Mouse (Mus musculus) small intestine, adult 2 months (tissue): ENCODE measurements around the gene Zscan10. TPM values are rescaled to one million over a fixed set of nuclear protein-coding genes. Genes with fewer than 3 reads are reported as not detected.

Source experiments
- H3K27ac ChIP-seq: fragments of 200-500 bp; 2 replicates; pipeline ENCODE4 v1.5.1; 2012; ENCODE audit warnings: low read depth, low read length, control low read depth, inconsistent platforms; ENCODE audit not compliant: insufficient read depth
- H3K27me3 ChIP-seq: fragments of 200-500 bp; 2 replicates; pipeline ENCODE4 v1.6.1; 2012; ENCODE audit warnings: mild to moderate bottlenecking, moderate library complexity, low read length, inconsistent platforms; ENCODE audit not compliant: control insufficient read depth, insufficient read depth
- H3K36me3 ChIP-seq: fragments of 200-500 bp; 2 replicates; pipeline ENCODE4 v1.6.1; 2012; ENCODE audit warnings: mild to moderate bottlenecking, low read length, control low read depth, inconsistent platforms; ENCODE audit not compliant: control insufficient read depth, insufficient read depth
- H3K4me1 ChIP-seq: fragments of 200-500 bp; 2 replicates; pipeline ENCODE4 v1.6.1; 2012; ENCODE audit warnings: low read length, inconsistent platforms, mixed read lengths; ENCODE audit not compliant: control insufficient read depth, insufficient read depth, insufficient read length
- H3K4me3 ChIP-seq: fragments of 200-500 bp; 2 replicates; pipeline ENCODE4 v1.5.1; 2012; ENCODE audit warnings: low read depth, mild to moderate bottlenecking, control low read depth, inconsistent platforms, low read length, moderate library complexity
- CTCF ChIP-seq: fragments of 200-500 bp; IDR thresholded peaks from 2 replicates; pipeline ENCODE4 v1.5.1; 2012; ENCODE audit warnings: low read depth, mild to moderate bottlenecking, control low read depth, inconsistent platforms, low read length, moderate library complexity, mixed read lengths; ENCODE audit not compliant: insufficient replicate concordance, insufficient read length; ENCODE audit errors: extremely low read depth
- POLR2A ChIP-seq: fragments of 200-500 bp; IDR thresholded peaks from 2 replicates; pipeline ENCODE4 v1.6.1; 2012; ENCODE audit warnings: low read depth, mild to moderate bottlenecking, control low read depth, inconsistent platforms, low read length, moderate library complexity
- WGBS: fragments of 180-500 bp; shearing (Covaris S2); methylation state at CpG from one replicate; pipeline ENCODE4 v1.1.7; 2018; 5-methylcytosine and 5-hydroxymethylcytosine counted together
- polyA plus RNA-seq: library from polyadenylated mRNA; depleted of rRNA; stranded (reverse); fragments of >200 nt; gene quantifications from 2 replicates; pipeline ENCODE4 v1.2.3, GENCODE M21; 2012; rRNA removed

Gene Zscan10
- polyA plus RNA-seq, 1 experiment: not detected

GRCm38 (mm10) chr17:23653324-23653723, 52.7 kb downstream of the Zscan10 start:
- 75% methylated on average over 2 of the region's 2 CpGs for WGBS
- Histone ChIP-seq H3K4me1 (no peaks in the 10 kb centered on the region), H3K4me3 (no peak overlapping the region), H3K36me3 (no peaks in the 10 kb centered on the region), H3K27ac (no peak overlapping the region), H3K27me3 (no peaks in the 10 kb centered on the region; the same call in 1 of the 2 replicates)
- TF ChIP-seq CTCF: no peak

GRCm38 (mm10) chr17:23654001-23654400, 53.3 kb downstream of the Zscan10 start:
- TF ChIP-seq CTCF: no peak
- no peak for TF ChIP-seq POLR2A
- H3K4me1 ChIP-seq: no peaks in the 10 kb centered on the region
- H3K4me3 ChIP-seq: no peak overlapping the region
- H3K27ac ChIP-seq: no peak overlapping the region
- no peaks in the 10 kb centered on the region; the same call in 1 of the 2 replicates for H3K27me3 ChIP-seq
- no peaks in the 10 kb centered on the region for H3K36me3 ChIP-seq
- 28% methylated on average over 6 of the region's 6 CpGs for WGBS

GRCm38 (mm10) chr17:23654410-23654809, 53.8 kb downstream of the Zscan10 start:
- TF ChIP-seq CTCF: no peak
- no peak for TF ChIP-seq POLR2A
- no peaks in the 10 kb centered on the region for H3K36me3 ChIP-seq
- H3K4me3 ChIP-seq: no peak overlapping the region
- H3K27ac ChIP-seq: no peak overlapping the region
- H3K27me3 ChIP-seq: no peaks in the 10 kb centered on the region; the same call in 1 of the 2 replicates
- WGBS: 43% methylated on average over 2 of the region's 2 CpGs
- H3K4me1 ChIP-seq: no peaks in the 10 kb centered on the region

GRCm38 (mm10) chr17:23658450-23658849, 57.8 kb downstream of the Zscan10 start:
- WGBS: 75% methylated on average over 3 of the region's 3 CpGs
- Histone ChIP-seq H3K27me3 (no peaks in the 10 kb centered on the region), H3K4me1 (no peaks in the 10 kb centered on the region), H3K36me3 (no peaks in the 10 kb centered on the region), H3K4me3 (no peak overlapping the region), H3K27ac (no peak overlapping the region)
- no peak for TF ChIP-seq CTCF
- no peak for TF ChIP-seq POLR2A

- peaks cover 2% of the 10 kb centered on the region; the same call in 1 of the 2 replicates for H3K4me1 ChIP-seq
- no peaks in the 10 kb centered on the region for H3K27me3 ChIP-seq
- TF ChIP-seq CTCF (peak; percentile 89), POLR2A (no peak)
- peaks cover 1% of the 10 kb centered on the region; the same call in 1 of the 2 replicates for H3K36me3 ChIP-seq
- H3K27ac ChIP-seq: no peak within 1 kb of the TSS
- peak within 1 kb of the TSS; percentile 87 for H3K4me3 ChIP-seq
- 3% methylated on average over 27 of the region's 27 CpGs for WGBS
Measured at GRCm38 (mm10) chr17:23660117-23660875, 59.6 kb downstream of the Zscan10 start, which contains the start of gene Bicdl2. Gene Bicdl2 (plus strand): TSS chr17:23660506.

Other genes starting within 250 kb of the Zscan10 start
- gene Vmn2r116, start 216.3 kb upstream of the Zscan10 start, polyA plus RNA-seq: not detected in 2 replicates
- gene Vmn2r117, start 121.2 kb upstream of the Zscan10 start, polyA plus RNA-seq: not detected in 2 replicates
- 6.4 and 7.8 TPM in 2 replicates for gene Zfp213, start 36.6 kb upstream of the Zscan10 start, polyA plus RNA-seq
- gene Zfp13, start 1.4 kb upstream of the Zscan10 start, polyA plus RNA-seq: 5.4 and 6.8 TPM in 2 replicates
- 1.5 and 1.6 TPM in 2 replicates for gene Mmp25, start 44.4 kb downstream of the Zscan10 start, polyA plus RNA-seq
- 5.2 and 6.0 TPM in 2 replicates for gene Bicdl2, start 59.6 kb downstream of the Zscan10 start, polyA plus RNA-seq
- gene Hcfc1r1, start 72.7 kb downstream of the Zscan10 start, polyA plus RNA-seq: 106 and 251 TPM in 2 replicates
- 12.4 and 19.8 TPM in 2 replicates for gene Thoc6, start 73.0 kb downstream of the Zscan10 start, polyA plus RNA-seq
- 27.9 and 30.9 TPM in 2 replicates for gene Tnfrsf12a, start 76.6 kb downstream of the Zscan10 start, polyA plus RNA-seq
- gene Cldn6, start 78.4 kb downstream of the Zscan10 start, polyA plus RNA-seq: 0.10 and 0.95 TPM in 2 replicates
- 0.10 and 1.5 TPM in 2 replicates for gene Cldn9, start 83.2 kb downstream of the Zscan10 start, polyA plus RNA-seq
- not detected in 2 replicates for gene 1520401A03Rik, start 121.9 kb downstream of the Zscan10 start, polyA plus RNA-seq
- 25.0 and 42.3 TPM in 2 replicates for gene Pkmyt1, start 125.5 kb downstream of the Zscan10 start, polyA plus RNA-seq
- 112 and 152 TPM in 2 replicates for gene Paqr4, start 140.0 kb downstream of the Zscan10 start, polyA plus RNA-seq
- 1.5 and 2.9 TPM in 2 replicates for gene Kremen2, start 145.0 kb downstream of the Zscan10 start, polyA plus RNA-seq
- gene Flywch1, start 170.7 kb downstream of the Zscan10 start, polyA plus RNA-seq: 16.5 and 34.1 TPM in 2 replicates
- gene Flywch2, start 185.2 kb downstream of the Zscan10 start, polyA plus RNA-seq: 6.3 and 6.6 TPM in 2 replicates
- 197 and 439 TPM in 2 replicates for gene Srrm2, start 189.7 kb downstream of the Zscan10 start, polyA plus RNA-seq
- gene Elob, start 228.3 kb downstream of the Zscan10 start, polyA plus RNA-seq: 352 and 591 TPM in 2 replicates
- 0.27 and 0.77 TPM in 2 replicates for gene Prss33, start 235.2 kb downstream of the Zscan10 start, polyA plus RNA-seq
- gene Prss32, start 243.0 kb downstream of the Zscan10 start, polyA plus RNA-seq: 166 and 292 TPM in 2 replicates
- gene Prss41, start 243.3 kb downstream of the Zscan10 start, polyA plus RNA-seq: 0.56 and 3.4 TPM in 2 replicates